Mouse (Mus musculus): Measurements from ENCODE around the gene Ctf2. TPM values are rescaled to one million over a fixed set of nuclear protein-coding genes. Genes with fewer than 3 reads are reported as not detected.

Ctf2 gene
- total and polyA plus RNA-seq, 3 experiments: 0.36 TPM; not detected in 2

DNA sequence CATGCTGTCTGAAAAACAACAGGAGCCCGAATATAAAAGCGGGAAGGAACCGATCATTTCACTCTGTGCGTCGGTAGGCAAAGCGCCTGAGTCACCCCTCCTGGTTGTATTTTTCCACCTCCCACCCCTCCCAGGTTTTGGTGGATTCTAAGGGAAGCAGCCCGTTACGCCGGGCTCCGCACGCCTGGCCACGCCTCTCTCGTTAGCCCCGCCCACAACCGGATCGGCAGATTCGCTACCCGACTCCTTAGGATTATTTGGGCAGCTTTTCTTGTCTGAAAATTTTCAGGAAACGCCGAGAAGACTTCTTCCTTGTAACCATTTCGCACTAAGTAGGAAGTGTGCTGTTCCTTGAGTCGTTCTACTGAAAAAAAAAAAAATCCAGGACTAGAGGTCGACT lies 44.5 kb upstream of the Ctf2 start, which contains the start of gene Setd1a:
TSS of gene Setd1a (plus strand) at position 245 of the 400 bp plus-strand sequence.
- no peak for TF ChIP-seq GABPA (IDR thresholded peaks at IDR 0.05; ENCODE audit: insufficient replicate concordance, low read depth, low read length)
- TF ChIP-seq SMC3 (IDR thresholded peaks at IDR 0.05; ENCODE audit: low read depth, low read length): no peak
- no peak for TF ChIP-seq POLR2AphosphoS2 (IDR thresholded peaks at IDR 0.05; ENCODE audit: low read depth, low read length)
- TF ChIP-seq NRF1 (IDR thresholded peaks at IDR 0.05; ENCODE audit: low read depth, low read length): no peak
- peak; percentile 66 for TF ChIP-seq ZC3H11A (IDR thresholded peaks at IDR 0.05; ENCODE audit: low read depth, low read length)
- TF ChIP-seq ELF1 (IDR thresholded peaks at IDR 0.05; ENCODE audit: low read depth, low read length): no peak
- no peak for TF ChIP-seq E2F4 (IDR thresholded peaks at IDR 0.05; ENCODE audit: insufficient replicate concordance, low read depth, low read length)
- 0 out of 2 replicates have a peak, but pooled peaks have one; percentile 7 for TF ChIP-seq MXI1 (IDR thresholded peaks at IDR 0.05; ENCODE audit: low read depth, low read length)
- TF ChIP-seq EP300 (IDR thresholded peaks at IDR 0.05; ENCODE audit: low read length): no peak
- no peak for TF ChIP-seq PAX5 (IDR thresholded peaks at IDR 0.05; ENCODE audit: low read length)
- TF ChIP-seq MYC (IDR thresholded peaks at IDR 0.05; ENCODE audit: low read depth, low read length): no peak; the same call in 1 of the 2 replicates
- no peak for TF ChIP-seq USF1 (IDR thresholded peaks at IDR 0.05; ENCODE audit: low read depth, low read length)
- no peak for TF ChIP-seq USF2 (conservative IDR thresholded peaks at IDR 0.05; ENCODE audit: low read depth, low read length)
- TF ChIP-seq UBTF (IDR thresholded peaks at IDR 0.05; ENCODE audit: low read depth, low read length): peak; percentile 12; the same call in 1 of the 2 replicates
- TF ChIP-seq RAD21 (IDR thresholded peaks at IDR 0.05; ENCODE audit: low read depth, low read length): no peak
- no peak for TF ChIP-seq ETS1 (conservative IDR thresholded peaks at IDR 0.05; ENCODE audit: low read depth, low read length)
- TF ChIP-seq CTCF (conservative IDR thresholded peaks at IDR 0.05 in 1 of 2, IDR thresholded peaks at IDR 0.05 in 1 of 2; ENCODE audit: low read depth in 2 of 2, low read length in 2 of 2): no peak
- TF ChIP-seq HCFC1 (IDR thresholded peaks at IDR 0.05; ENCODE audit: low read depth, low read length): no peak
- TF ChIP-seq KAT2A (IDR thresholded peaks at IDR 0.05; ENCODE audit: insufficient replicate concordance, low read length): no peak
- TF ChIP-seq BHLHE40 (IDR thresholded peaks at IDR 0.05; ENCODE audit: low read depth, low read length): no peak
- TF ChIP-seq ZKSCAN1 (IDR thresholded peaks at IDR 0.05; ENCODE audit: borderline replicate concordance, low read depth, low read length): no peak
- TF ChIP-seq POLR2A (IDR thresholded peaks at IDR 0.05; ENCODE audit: low read depth, low read length): peak; percentile 69
- no peak for TF ChIP-seq JUND (conservative IDR thresholded peaks at IDR 0.05; ENCODE audit: low read depth, low read length)
- TF ChIP-seq RCOR1 (conservative IDR thresholded peaks at IDR 0.05; ENCODE audit: low read depth, low read length): no peak
- TF ChIP-seq SIN3A (IDR thresholded peaks at IDR 0.05; ENCODE audit: low read length): peak; percentile 21; the same call in 1 of the 2 replicates
- TF ChIP-seq MAFK (IDR thresholded peaks at IDR 0.05; ENCODE audit: insufficient replicate concordance, low read length): no peak
- no peak for TF ChIP-seq CHD1 (IDR thresholded peaks at IDR 0.05; ENCODE audit: low read depth, low read length)
- no peak for TF ChIP-seq CHD2 (IDR thresholded peaks at IDR 0.05; ENCODE audit: low read length)
- no peak for TF ChIP-seq TCF12 (IDR thresholded peaks at IDR 0.05; ENCODE audit: low read depth, low read length)
- 0 out of 2 replicates have a peak, but pooled peaks have one; percentile 60 for TF ChIP-seq TBP (conservative IDR thresholded peaks at IDR 0.05; ENCODE audit: low read depth, low read length)
- TF ChIP-seq ZNF384 (IDR thresholded peaks at IDR 0.05; ENCODE audit: low read depth, low read length): no peak; the same call in 1 of the 2 replicates
- TF ChIP-seq JUN (IDR thresholded peaks at IDR 0.05; ENCODE audit: insufficient read depth, low read depth, low read length): no peak
- TF ChIP-seq MAX (IDR thresholded peaks at IDR 0.05; ENCODE audit: low read length): no peak
- TF ChIP-seq MEF2A (IDR thresholded peaks at IDR 0.05; ENCODE audit: borderline replicate concordance, low read depth, low read length): no peak
- no peak for TF ChIP-seq IRF4 (IDR thresholded peaks at IDR 0.05; ENCODE audit: low read depth, low read length)
- peak; percentile 23; the same call in 1 of the 2 replicates for TF ChIP-seq ZMIZ1 (IDR thresholded peaks at IDR 0.05; ENCODE audit: low read depth, low read length)
- TF ChIP-seq NELFE (IDR thresholded peaks at IDR 0.05; ENCODE audit: low read depth, low read length): no peak
- no peak for TF ChIP-seq MAZ (IDR thresholded peaks at IDR 0.05; ENCODE audit: low read depth, low read length)
- Histone ChIP-seq H3K79me2 (replicated peaks; ENCODE audit: control insufficient read depth, extremely low read depth, insufficient read depth, poor library complexity, severe bottlenecking) (peaks cover 23% of the 10 kb centered on the region), H3K9me3 (replicated peaks; ENCODE audit: low read length) (no peaks in the 10 kb centered on the region), H3K4me2 (ENCODE audit: insufficient read depth, low read depth, poor library complexity, severe bottlenecking) (peak within 1 kb of the TSS; percentile 48), H3K27ac (ENCODE audit: insufficient read depth, low read depth) (peak within 1 kb of the TSS; percentile 94), H3K4me3 (replicated peaks in 1 of 3; ENCODE audit: low read depth in 2 of 3, low read length in 2 of 3, poor library complexity in 1 of 3) (peak within 1 kb of the TSS; percentile 67 to 92 (median 71)), H3K27me3 (replicated peaks) (no peaks in the 10 kb centered on the region), H3K4me1 (ENCODE audit: control insufficient read depth in 1 of 2, insufficient read depth in 2 of 2) (peaks cover 9 to 57% of the 10 kb centered on the region in 2 experiments), H3K36me3 (replicated peaks in 1 of 2; ENCODE audit: control insufficient read depth in 1 of 2, insufficient read depth in 1 of 2, low read length in 1 of 2) (peaks cover 19 to 48% of the 10 kb centered on the region in 2 experiments), H3K9ac (ENCODE audit: insufficient read depth, low read depth) (peak within 1 kb of the TSS; percentile 99)
- dilution Hi-C loops (cut with MboI; ENCODE audit: extremely low pct_ligation_motif_present, extremely low pct_unique_long_range_greater_than_20kb, low sequenced_read_pairs) (no loop called here), in situ Hi-C loops (cut with MboI; ENCODE audit: low pct_ligation_motif_present, low pct_unique_long_range_greater_than_20kb, low sequenced_read_pairs) (loop anchor here (5.0 to 25.0 kb wide), 4 partner anchors 41 to 994 kb away; partner anchors contain the start of genes Cdipt, Cdiptos, Prss8 and Tbx6)
- peak; percentile 76 for DNase-seq (ENCODE audit: extremely low read depth)

Measured in CH12.LX (cell line).